Mouse (Mus musculus) WW6 (cell line): ENCODE results near the gene Ramp1.

Experiments
- DNase-seq: peaks from one replicate; pipeline ENCODE4 v3.0.0-alpha.2; 2013; ENCODE audit warnings: low read depth, low spot score

The Ramp1 gene

DNA sequence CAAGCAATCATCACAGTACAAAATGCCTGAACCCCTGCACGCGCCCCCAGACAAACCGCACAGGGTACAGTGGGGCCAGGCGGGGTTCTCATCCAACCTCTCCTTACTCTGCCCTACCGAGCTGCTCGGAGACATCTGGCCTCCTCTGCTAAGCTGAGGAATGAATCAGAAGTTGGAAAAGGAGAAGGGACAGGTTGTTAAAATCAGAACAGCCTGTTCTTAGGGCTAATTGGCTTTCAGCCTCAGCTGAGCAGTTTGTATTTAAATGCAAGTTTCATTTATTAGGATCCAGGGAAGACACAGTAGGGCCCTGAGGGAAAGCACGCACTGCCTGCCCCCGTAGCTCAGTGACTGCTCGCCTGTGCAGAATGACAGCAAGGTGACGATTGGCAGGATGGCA, 20.2 kb downstream of the Ramp1 start:
- no peak for DNase-seq

DNA sequence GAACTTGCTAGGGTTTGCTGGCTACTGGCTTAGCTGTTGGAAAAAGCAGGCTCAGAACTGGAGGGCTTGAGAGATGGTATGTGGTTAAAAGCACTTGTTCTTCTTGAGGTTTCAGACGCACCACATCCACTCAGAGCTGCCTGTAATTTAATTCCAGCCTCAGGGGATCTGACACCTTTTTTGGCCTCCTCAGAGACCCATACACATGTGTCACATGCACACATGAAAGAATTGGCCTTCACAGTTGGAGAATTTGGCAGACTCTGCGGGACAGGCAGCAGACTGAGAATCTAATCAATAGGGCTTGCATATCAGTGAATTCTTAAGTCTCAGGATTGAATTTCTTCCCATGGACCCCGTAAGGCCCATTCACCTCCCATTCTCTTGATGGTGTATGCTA, 21.5 kb downstream of the Ramp1 start:
- no peak for DNase-seq

DNA sequence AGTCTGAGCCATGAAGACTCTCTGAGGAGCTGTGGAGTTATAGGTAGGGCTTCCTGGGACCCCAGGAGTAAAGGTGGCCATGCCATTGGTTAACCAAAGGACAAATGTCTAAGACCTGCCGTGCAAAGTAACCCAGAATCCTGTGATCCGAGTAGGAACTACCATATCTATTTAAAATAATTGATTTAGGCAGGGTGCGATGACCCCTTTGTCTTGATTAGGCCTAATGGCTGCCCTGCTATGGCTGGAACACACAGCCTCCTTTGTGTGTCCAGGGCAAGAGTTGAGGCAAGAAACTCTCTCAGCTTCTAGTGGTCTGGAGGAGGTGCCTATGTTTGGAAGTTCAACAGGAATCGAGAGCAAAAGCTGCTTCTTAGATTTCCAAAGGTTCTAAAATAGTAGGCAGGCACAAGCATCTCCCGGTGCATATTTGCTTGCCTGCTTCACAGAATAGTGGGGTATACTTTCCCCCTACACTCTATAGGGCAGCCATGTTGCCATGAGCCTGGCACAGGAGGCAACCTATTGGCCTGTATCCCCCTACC, 24.7 kb downstream of the Ramp1 start:
- DNase-seq = no peak

DNA sequence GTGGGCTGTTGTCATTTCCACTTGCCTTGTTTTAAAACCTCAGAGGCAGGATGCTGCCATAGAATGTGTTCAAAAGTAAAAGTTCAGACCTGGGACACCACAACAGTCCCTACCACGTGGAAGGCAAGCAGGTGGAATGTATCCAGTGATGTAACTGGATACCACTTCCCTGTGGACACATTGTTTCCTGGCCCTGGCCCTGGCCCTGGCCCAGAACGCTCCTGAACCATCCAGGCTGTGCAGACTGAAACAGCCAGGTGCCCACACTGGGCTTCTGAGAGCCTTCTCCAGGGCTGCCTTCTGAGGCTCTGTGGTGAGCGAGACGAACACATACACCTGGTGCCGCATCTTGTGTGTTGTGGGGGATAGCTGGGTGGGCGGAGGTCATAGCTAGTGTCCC, 26.0 kb downstream of the Ramp1 start:
- no peak for DNase-seq

DNA sequence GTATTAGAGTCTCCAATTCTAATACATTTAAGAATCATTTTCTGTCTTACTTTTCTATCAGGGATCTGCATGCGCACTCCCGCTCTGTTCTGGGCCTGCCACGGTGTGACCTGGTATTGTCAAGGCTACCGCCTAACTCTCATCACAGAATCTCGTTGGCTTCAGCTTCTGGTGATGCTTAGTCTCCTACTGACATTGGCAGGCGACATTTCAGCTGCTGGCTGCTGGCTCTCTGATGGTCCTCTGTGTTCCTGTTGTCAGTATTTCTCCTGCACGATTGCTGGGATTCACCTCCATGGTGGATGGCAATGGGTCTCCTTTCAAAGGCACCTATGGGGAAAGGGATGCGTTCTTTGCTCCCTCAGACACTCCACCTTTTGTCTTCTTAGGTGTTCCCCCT, 26.7 kb downstream of the Ramp1 start:
- no peak for DNase-seq

DNA sequence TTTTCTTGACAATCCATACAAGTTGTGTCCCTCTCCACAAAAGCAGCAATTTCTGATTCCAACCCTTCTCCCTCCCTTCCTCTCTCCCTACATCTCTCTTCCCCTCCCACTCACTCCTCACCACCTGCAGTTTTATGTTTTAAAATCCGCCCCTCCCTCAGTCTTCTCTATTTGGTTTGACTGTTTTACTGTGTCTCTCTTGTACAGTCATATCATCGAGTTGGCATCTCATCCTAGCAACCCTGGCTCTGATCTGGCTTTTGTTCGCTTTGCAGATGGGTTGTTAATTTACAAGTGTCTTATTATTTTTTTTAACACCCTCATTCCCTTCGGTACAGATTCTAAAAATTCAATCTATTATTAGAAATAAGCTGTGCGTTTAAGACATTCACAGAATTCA, 27.3 kb downstream of the Ramp1 start:
- no peak for DNase-seq

DNA sequence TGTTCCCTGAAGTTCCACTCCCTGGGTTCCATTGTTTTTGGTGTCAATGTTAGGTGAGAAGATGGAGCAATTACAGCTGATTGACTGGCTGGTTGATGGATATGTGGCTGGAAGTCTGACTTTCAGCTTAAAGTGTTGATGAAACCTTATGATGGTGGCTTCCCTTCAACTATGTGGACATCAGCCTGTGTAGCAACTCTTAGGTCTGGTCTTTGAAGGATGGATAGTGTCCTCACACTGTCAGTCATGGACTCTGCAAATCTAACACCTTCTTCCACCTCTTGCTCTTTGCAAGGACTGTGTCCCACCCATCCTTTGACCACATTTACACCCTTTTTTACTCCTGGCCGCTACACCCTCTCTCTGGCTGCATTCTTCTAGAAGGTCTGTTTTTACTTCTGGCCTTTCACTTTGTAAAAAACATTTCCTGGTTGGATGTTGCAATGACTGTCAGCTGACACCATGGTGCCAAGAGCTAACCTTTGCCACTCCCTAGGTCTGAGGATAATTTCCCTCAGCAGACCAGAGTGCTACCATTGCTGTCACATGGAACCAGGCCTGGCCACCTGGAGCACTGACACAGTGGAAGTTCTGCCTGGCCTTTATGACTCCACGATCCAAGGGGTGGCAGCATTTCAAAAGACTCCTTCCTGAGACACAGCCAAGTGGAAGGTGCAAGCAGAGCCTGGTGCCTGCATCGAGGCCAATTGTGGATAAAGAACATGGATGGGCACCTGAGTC, 27.9 kb downstream of the Ramp1 start:
- no peak for DNase-seq

DNA sequence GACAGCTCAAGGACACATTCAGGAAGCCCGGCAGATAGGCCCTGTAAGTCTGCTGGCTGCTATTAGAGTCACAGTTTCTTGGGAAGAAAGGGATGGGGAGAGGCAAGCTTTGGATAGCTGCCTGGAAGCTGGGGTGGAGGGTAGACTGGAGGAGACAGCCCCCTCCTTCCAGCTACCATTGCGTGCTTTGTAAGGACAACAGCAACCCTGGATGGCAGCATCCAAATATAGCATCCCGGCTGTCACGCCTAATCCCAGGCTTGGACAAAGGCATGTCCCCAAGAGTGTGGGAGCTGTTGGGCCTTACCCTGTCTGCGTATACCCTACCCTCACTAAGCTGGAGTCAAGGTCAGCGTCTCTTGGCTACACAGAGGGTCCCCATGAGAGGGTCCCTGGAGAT, 29.7 kb downstream of the Ramp1 start:
- DNase-seq = no peak

DNA sequence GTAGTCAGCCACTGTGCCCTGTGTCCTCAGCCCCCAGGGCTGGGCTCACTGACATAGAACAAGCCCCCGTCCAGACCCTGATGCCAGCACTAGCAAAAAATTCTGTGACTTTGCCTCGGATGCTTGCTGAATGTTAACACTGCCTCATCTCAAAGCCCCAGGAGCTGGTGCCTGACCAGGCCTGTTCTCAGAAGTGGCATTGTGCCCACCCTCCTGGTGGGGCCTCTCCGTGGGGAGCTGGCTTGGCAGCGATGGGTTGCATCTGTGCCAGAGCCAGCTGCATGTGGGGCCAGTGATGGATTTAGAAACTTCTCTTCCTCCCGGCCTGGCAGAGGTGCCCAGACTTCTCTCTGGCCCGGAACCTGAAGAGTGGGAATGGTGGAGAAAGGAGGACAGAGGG, 30.2 kb downstream of the Ramp1 start:
- no peak for DNase-seq

DNA sequence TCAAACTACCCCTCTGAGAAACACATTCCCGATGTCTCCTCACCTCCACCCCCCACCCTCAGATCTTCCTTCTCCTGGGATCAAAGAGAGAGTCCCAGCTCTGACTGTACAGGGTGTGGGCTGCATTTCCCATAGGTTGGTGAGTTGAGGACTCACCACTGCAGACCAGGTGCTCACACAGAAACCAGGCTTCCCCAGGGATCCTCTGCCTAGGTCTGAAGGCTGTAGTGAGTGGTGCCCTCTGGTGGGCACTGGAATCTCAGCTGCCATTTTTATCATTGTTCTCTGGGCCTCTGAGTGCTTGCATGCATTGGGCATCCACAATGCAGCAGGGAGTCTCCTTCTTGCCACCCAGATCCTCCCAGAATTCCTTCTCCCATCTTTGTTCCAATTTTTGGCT, 31.5 kb downstream of the Ramp1 start:
- peak; percentile 13 for DNase-seq

DNA sequence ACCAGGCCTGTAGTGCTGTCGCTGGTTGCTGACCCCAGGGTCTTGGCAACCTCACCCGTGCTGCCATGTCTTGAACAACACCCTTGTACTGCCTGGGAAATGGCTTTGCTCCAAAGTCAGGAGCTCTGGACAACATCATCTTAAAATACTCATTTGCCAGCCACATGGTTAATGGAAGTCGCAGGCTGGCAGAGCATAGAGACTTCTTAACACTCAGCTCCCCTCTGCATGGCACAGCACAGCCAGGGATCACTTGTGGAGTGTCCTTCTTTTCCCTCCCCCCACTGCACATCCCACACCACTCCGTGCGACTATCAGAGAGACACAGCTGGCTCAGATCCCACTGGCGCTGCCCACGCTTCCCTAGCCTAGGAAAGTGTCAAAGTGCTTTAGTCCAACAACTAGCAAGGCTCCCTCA, 32.0 kb downstream of the Ramp1 start:
- DNase-seq = no peak

DNA sequence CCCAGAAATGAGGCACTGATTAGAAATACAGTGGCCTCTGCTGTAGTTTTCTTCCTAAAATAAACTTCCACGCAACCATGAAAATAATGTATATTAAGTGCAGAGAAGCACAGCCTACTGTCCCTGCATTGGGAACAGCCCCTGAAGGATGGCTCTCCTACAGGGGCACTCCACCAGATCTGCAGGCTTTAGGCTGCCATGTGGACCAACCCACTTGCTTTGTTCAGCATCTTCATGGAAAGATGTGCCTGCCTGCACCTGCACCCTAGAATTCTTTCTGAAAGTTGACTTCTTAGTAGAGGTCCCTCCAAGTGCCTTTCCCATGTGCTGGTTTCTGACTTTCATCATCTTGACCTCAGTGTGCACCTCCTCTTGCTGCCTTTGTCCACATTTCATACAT, 35.6 kb downstream of the Ramp1 start:
- DNase-seq = no peak

DNA sequence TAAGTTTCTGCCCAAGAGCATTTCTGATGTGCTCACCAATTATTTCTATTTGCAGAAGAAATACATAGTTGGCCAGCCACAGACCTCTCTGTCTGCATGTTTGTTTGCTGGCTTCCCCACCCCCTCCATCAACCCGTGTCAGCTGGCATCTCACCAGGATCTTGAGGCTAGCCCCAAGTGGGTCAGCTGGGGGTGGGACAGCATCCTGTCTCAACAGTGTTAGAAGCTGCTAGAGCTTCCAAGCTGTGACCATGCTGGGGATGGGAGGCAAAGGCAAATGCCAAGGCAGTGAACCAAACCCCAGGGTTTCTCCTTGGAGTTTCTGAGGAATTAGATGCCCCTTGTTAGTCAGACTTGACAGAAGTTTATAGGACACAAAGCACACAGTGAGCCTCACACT, 36.4 kb downstream of the Ramp1 start:
- no peak for DNase-seq

DNA sequence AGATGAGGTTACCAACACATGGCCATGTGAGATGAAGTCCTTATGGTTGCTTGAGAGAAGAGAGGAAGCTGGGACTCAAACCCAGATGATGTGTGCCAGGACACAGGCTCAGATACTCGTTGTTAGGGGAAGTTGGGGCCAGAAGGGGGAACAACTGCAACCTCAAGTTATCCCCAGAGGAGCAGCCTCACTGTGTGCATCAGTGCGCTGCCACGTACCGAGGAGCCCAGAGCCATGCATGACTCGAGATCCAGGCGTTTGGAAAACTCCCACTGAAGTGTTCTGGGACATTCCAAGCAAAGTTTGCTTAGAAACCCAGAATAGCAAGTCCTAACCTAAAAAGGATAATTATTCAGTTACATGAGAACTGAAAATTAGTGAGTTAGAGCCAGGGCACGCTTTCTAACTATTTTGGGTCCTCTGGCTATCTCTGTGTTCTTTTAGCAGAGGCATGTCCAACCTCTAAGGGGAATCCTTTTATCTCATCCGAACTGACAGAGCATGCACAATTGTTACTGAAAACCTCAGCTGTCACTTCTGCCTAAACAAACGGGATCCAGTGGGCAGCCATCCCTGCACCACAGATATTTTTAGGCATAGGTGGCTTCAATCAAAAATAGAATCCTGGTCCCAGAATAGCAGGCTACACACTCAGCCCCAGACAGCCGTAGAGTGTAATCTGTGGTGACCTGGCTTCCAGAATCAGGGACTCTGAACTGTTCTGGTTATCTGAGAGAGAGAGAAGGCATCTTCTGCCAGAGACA, 37.1 kb downstream of the Ramp1 start:
- no peak for DNase-seq

DNA sequence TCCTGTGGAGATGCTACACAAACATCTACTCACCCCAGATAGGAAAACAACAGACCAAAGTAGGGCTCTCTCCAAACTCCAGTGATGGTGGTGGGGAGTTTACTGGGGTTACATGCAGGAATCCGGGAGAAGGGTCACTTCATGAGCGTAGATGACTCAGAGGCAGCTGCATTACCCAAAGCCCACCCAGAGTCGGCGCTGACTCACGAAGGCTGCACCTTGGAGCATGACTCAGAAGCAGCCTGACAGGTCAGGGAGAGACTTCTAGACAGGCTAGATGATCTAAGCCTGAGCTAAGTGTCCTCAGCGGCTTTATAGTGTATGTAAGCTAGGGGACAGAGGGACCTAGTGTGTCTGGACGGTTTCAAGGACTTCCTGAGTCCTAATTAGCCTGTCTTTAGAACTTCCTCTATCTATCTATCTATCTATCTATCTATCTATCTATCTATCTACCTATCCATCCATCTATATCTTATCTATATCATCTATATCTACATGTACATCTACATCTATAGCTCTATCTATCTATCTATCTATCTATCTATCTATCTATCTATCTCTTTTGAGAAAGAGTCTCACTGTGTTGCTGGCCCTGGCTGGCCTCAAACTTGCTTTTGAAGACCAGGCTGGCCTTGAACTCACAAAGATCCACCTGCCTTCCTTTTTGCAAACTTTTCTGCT, 40.2 kb downstream of the Ramp1 start:
- DNase-seq = no peak

DNA sequence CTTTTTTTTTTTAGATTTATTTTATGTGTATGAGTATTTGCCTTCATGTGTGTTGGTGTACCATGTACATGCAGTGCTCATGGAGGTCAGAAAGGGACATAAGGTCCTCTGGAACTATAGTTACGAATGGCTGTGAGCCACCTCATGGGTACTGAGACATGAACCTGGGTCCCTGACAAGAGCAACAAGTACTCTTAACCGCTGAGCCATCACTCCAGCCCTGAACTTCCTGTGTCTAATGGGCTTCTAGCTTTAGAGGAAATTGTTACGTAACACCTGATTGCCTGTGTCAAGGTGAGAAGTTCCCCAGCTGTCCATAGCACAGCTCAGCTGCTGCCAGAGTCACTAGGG, 40.7 kb downstream of the Ramp1 start:
- DNase-seq = no peak

DNA sequence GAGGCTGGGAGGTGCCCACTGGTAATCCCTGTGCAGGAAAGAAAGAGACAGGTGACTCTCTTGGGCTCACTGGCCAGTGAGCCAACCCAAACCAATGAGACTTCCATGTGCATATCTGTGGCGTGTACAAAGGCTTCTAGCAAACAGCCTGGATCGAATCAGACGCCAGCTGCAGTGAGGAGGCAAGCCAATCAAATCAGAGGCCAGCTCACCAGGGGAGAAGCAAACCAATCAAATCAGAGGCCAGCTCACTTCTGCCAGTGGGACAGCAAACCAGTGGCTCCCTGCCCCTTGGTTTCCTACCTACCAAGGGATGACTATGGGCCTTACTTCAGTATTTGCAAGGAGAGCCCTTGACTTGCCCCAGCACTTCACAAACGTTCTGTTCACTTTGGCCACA, 46.9 kb downstream of the Ramp1 start:
- no peak for DNase-seq

DNA sequence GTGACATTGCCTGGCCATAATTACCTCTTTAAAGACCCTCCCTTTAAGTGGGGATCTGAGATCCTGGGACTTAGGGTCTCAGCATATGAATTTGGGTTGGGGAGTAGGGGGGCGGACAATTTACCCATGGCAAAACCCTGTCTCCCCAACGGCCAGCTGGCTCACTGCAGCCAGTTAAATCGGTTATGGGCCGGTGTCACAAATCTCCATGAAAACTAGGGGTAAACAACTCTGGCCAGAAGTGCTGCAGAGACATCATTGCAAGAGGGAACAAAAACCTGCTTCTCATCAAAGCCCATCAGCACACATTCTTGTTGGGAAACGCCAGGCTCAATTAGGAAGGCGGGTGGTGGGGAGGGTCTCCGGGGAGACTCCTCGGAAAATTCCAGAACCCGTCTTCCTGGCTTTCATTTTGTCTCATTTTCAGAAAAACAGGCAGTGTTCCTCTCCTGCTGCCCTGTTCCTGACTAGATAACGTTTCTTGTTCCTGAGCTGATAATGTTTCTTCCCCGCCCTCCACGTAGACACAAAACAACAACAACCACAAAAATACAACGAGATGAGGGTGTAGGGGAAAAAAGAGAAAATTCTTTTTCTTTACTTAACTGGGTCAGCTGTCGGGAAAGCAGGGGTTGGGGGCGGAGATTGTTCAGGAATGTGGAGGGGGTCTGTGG, 47.9 kb downstream of the Ramp1 start:
- no peak for DNase-seq

DNA sequence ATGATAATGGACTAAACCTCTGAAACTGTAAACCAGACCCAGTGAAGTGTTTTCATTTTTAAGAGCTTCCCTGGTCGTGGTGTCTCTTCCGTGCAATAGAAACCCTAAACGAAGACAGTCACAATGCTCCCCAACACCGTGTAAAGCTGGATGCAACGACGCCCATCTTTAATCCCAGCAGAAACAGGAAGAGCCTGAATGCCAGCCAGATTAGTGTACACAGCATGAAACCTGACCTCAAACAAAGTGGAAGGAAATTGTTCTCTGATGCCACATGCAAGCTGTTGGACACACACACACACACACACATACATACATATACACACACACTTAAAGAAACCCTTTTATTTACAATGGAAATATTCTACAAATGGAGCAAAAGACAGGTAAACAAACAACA, 51.5 kb downstream of the Ramp1 start:
- no peak for DNase-seq

DNA sequence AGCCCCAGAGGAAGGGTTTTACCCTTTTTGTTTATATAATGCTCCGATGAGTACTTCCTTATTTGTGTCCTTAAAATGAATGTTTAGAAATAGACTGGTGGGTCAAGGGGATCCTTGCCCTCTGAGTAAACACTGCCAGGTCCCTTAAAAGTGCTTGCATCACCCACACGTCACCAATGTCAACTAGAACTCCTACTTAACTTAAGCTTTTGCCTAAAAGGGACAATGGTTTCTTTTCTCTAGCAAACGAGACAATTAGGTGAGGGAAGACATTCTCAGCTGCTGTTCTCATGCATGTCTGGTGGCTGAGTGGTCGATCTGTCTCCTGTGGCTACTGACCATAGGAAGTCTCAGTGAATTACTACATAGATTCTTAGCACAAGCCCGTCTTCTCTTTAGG, 52.3 kb downstream of the Ramp1 start:
- no peak for DNase-seq

DNA sequence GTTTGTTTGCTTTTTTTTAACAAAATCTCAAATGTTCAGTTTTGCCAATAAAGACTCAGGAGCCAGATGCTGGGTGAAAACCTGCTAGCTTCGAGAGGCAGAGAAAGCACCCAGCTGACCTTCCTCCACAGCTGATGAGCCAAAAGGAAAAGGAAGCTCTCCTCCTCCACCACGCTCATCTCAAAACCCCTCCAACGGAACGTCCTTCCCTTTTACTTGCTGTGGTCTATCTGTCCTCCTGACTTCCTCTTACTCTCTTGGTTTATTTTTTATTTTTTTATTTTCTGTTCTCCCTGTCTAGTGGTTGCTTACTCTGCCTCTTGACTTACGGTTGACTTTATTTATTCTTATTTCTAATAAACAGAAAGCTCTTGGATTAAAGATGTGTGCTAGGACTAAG, 55.8 kb downstream of the Ramp1 start:
- DNase-seq = no peak

DNA sequence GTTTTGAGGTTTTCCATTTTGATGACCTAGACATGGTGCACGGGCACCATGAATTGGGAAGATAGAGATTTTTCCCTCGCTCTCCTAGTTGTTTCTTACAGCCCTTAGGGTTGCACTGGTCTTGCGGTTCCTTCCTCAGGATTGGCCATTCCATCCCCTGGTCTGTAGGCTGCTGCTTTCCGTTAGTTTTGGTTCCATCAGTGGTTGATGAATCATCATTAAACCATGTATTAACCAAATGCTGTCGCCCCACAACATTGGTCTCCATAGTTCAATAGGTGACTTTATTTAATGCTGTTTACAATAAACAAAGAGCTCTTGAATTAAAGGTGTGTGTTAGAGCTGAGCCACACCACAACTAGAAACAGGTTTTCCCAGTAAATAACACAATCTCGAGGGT, 58.1 kb downstream of the Ramp1 start:
- DNase-seq = no peak
